Mouse (Mus musculus): ENCODE results near the gene Stxbp3.

Gene Stxbp3

DNA sequence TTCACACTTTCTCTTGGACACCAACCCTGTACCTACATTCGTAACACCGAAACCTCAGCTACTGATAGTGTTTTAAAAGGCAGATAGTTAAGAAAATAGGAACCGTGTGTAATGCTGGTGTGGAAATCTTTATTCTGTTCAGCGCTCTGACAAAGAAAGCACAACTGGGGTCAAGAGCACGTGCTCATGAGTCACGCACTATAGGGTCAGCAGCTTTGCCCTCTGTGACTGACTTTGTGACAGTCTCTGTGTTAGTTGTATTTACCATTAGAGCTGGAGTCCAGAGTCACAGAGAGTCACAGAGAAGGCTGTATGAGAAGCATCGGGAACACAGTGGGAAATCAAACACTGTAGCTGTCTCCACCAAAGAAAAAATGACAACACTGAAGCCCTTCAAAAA, 73.4 kb downstream of the Stxbp3 start:
- CTCF ChIA-PET = interaction anchor here (0.7 kb wide), 1 partner anchor 1039 kb away, joined by 3 read pairs; no protein-coding TSS in a partner anchor

DNA sequence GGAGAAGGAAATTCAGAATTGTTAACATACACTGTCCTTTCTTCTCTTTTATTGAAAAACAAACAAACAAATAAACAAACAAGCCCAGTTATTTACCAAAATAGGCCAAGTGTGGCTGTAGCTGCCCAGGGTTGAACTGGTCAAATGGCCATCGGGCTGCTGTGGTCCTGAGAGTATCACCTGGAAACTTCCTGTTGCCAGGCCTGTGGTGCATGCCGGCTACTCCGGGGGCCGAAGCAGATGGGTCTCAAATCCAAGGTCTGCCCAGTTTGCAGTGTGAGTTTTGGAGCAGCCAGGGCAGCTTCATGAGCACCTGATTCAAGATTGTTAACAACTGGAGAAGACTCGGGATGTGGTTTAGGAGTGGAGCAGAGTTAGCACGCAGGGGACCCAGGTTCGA, 74.8 kb downstream of the Stxbp3 start:
- CTCF ChIA-PET = no interaction called here

DNA sequence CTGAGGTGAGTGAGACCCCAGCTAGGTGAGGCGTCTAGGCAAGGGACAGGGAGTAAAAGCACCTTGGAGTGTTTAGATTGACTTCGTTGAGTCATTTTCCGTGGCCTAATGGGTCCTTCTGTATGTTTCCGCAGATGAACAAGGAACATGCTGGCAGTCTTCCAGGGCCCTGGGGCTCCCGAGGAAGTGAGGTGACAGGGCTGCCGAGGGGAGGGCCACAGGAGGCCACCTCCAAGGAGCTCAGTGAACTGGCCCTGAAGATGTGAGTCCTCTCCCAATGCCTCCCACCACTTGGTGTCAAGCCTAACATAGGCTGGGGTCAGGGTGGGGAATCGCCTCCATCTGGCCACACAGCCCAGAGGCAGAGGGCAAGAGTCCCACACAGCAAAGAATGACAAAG, 75.3 kb downstream of the Stxbp3 start:
- CTCF ChIA-PET = no interaction called here

DNA sequence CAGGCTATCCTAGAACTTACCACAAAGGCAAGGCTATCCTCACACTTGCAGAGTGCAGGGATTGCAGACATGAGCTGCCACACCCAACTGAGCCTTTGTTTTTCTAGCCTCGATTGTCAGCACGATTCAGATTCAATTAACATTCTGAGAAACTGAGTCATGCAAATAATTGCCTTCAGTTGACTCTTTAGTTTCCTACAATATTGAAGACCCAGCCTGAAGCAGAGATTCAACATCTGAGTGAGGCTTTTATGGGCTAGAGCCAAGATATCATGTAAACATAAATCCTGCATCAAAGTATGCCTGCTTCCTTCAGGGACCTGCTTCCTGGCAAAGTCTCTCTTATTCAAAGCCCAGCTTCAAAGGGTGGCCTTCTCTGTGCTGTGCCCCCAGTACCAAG, 76.6 kb downstream of the Stxbp3 start:
- CTCF ChIA-PET = no interaction called here

DNA sequence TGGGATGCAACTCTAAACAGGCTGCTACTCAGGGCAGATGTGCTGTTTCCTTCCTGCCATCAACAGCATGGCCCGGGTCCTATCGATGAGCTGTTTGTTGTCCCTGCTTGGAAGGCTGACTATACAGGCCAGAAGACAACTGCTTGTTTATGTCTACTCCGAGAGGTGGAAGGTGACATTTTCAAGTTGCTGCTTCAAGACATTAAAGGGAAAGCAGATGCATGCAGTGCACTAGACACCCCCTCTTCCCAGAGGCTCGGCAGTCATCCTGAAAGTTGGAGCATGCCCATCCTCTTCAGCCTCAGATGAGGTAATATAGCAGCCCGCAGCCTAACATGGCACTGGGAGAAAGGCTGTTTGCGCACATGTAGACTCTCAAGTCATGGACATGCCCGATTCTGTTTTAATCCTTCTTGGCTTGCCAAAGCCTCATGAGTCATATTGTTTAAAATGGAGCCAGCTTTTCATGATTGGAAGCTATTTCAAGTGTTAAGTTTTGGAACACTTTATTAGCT, 77.7 kb downstream of the Stxbp3 start:
- CTCF ChIA-PET = no interaction called here

DNA sequence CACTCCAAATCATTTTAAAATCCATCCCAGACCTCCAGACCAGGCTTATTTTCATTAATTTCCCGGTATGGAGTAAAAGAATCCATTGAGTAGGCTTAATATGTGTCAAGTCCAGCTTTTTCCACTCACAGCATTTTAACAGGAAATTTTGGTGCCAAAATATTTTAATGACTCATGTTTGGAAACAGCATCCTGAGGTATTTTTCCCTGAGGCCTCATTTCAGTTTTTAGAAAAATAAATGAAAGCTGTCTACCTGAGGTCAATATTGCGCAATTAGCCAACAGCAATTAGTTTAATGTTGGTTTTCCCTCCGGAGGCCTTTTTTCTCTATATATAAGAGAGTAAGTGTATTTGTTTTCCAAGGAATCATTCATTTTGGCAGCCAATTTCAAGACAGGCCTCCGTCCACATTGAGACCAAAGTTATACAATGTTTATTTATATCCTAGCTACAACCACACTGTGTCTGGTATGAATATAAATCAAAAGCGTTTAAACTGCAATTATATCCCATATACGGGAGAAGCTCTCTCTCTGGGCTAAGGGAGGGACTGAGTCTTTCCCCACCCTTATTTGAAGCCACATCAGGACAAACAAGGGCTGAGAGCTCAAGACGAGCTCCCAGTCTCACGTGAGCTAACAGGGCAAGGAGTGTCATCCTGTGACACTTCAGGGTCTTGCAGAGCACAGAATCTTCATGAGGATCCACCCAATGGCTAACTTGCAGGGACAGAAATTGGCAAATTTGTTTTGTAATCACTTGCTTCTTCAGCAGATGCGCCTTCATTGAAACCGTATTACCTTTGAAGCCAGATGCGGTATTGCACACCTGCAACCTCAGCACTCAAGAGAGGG, 80.5 kb downstream of the Stxbp3 start:
- CTCF ChIA-PET = no interaction called here

DNA sequence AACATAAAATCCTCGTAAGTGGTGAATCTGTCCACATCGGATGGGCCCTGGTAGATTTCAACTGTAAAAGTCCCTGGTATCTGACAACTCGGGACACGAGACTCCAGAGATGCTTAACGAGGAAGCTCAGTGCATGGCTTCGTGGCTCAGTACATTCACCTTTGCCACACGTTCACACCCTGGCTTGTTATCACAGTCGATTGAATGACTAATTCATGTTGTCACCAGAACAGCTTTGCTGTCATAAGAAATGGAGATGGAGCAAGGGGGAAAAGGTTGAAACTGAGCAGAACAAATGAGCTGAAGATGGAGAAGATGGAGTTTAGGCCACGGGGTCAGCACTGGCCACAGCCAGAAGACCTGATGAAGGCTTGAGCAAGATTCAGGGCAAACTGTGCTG, 82.8 kb downstream of the Stxbp3 start:
- CTCF ChIA-PET = no interaction called here

DNA sequence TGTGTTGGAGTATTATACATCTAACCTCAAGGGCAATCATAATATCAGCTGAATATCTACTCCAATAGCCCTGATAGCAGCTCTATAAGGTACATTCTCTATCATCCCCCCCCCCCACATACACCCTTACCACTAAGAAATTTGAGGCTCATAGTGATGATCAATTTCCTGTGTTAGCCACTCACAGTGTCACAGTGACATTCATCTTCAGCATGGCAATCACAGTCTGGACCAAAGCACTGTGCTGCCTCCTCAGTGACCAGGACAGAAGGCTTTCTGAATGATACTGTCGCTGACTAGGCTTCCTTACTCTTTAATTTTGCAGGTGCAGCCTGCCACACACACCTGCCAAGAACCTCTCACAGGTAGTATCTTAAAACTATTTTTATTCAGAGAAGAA, 84.2 kb downstream of the Stxbp3 start:
- CTCF ChIA-PET = interaction anchor here (0.6 kb wide), 2 partner anchors 53 to 1119 kb away, joined by 4 to 7 read pairs; no protein-coding TSS in a partner anchor

DNA sequence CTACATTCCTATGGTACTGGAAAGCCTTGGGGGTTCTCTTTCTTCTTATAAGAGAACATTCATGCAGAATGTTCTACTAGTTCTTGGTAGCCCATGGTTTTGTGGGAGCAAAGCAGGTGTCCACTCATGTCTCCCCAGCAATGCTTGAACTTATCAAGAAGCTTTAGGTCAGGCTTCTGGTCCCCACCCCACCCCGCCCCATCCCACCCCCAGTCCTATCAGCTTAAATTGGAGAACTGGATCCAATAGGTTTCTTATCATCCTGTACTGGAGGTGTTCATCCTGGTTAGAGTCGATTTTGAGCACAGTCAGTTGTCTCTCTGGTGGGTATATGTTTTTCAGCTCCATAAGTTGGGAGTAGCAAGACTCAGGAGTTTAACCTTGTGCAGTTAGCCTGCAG, 84.8 kb downstream of the Stxbp3 start:
- CTCF ChIA-PET = interaction anchor here (0.6 kb wide), 2 partner anchors 96 to 1118 kb away, joined by 3 to 4 read pairs; no protein-coding TSS in a partner anchor

DNA sequence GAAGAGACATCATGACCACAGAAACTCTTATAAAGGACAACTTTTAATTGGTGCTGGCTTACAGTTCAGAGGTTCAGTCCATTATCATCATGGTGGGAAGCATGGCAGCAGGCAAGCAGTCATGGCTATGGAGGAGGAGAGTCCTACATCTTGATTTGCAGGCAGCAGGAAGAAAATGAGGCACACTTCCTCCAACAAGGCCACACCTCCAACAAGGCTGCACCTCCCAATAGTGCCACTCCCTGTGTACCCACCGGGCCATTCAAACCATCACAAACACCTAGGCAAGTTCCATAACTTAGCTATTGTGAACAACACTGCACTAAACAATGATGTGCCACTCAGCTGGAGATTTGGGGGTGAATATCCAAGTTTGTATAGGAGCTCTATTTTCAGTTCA, 85.8 kb downstream of the Stxbp3 start:
- CTCF ChIA-PET = no interaction called here

DNA sequence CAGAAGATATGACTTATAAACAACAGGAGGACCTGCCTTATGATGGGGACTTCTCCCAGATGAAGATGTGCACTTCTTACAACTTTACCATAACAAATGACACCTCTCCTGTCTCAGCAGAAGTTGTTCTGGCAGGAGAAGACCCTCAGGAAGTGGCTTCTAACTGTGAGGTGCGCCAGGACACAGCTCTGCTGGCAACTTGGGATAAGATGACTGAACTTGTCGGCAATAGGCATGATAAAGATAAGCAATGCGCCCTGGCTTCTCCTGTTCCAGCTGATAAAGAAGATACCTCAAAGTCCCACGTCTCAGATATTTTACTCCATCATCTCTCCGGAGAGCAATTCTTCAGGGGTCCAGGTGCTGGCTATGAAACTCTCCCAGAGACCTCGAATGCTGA, 88.6 kb downstream of the Stxbp3 start:
- CTCF ChIA-PET = no interaction called here

DNA sequence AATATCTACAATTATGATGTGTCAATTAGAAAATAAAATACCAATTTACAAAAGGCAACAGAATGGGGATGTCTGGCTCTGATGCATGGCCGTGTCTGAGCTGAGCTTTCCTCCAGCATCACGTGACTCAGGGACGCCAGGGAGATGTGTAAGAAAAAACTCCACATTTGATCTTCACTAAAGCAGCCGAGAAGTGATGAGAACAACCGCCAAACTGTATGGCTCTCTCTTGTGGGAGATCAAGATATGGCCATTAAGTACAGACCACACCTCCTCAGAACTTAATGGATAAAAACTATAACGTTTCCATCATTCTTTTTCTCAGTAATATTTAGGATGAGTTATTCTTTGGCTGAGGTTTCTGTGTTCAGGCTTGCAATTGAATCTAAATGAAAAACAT, 89.3 kb downstream of the Stxbp3 start:
- CTCF ChIA-PET = no interaction called here

DNA sequence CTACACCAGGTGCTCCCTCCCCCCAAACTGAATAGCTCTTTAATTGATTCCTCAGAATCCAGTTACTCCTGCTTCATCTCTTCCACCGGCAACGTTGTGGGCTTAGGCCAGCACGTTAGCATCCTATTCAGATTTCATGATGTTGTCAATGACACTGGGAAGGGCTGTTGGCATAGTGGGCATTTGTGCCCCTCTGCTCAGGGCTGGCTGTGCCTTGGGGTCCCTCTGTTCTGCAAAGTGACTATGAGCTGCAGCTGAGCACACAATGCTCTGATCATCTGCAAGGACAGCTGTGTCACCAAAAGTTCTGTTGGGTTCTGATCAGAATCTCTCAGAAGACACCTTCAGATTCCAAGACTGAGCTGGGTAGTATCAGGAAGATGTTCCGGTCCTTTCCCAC, 96.3 kb downstream of the Stxbp3 start:
- CTCF ChIA-PET = no interaction called here
